Mouse (Mus musculus) heart, adult 2 months (tissue): ENCODE results near the gene Rnf145.

ENCODE experiments used
- CTCF ChIP-seq: fragments of 200-600 bp; IDR thresholded peaks from 2 replicates; pipeline ENCODE4 v1.8.1; 2022; ENCODE audit warnings: antibody characterized with exemption, mild to moderate bottlenecking, moderate library complexity
- EP300 ChIP-seq: fragments of 200-500 bp; IDR thresholded peaks from 2 replicates; pipeline ENCODE4 v1.6.1; 2011; ENCODE audit warnings: low read depth, low read length, control low read depth; ENCODE audit not compliant: insufficient read depth
- POLR2A ChIP-seq: fragments of 200-500 bp; IDR thresholded peaks from 2 replicates; pipeline ENCODE4 v1.6.1; 2011; ENCODE audit warnings: mild to moderate bottlenecking, low read depth, low read length, control low read depth; ENCODE audit not compliant: insufficient read depth

DNA sequence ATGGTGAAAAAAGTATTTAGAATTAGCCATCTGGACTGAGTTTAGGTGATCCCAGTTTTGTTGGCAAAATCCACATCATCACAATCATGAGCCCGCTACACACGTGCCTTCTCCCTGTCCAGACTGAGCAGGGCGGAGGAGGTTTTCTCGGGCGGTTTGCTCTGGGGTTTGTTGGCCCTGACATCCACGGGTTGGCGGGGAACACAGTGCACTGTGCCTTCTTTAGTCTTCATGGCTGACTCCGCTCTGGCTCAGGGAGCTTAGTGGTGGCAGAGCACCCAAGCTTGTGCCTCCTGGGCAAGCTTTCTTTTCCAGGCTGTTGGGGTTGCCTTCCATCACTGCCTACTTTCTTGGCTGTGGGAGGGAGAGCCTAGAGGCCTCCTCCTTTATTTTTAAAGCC, 41.6 kb downstream of the Rnf145 start:
- TF ChIP-seq POLR2A (no peak), CTCF (no peak), EP300 (no peak)
